Mouse (Mus musculus) activated CD4-positive, CD25-positive, alpha-beta regulatory T cell, adult 4 months (primary cell): ENCODE measurements around the gene Vav3. TPM values are rescaled to one million over a fixed set of nuclear protein-coding genes. Genes with fewer than 3 reads are reported as not detected.

ENCODE experiments used
- ATAC-seq: one replicate; pipeline ENCODE4 v1.8.0; 2017
- polyA plus RNA-seq, 2 experiments: library from polyadenylated mRNA; unstranded; fragments of 100-300 nt; shearing (Covaris generic); gene quantifications; one replicate each; pipeline ENCODE4 v1.2.1; 2017

Vav3 gene
- polyA plus RNA-seq, 2 experiments from 2014 or later, result 8.7 to 12.2 TPM

GRCm38 (mm10) chr3:109592970-109593369, 252.5 kb downstream of the Vav3 start:
- no peak for ATAC-seq

DNA sequence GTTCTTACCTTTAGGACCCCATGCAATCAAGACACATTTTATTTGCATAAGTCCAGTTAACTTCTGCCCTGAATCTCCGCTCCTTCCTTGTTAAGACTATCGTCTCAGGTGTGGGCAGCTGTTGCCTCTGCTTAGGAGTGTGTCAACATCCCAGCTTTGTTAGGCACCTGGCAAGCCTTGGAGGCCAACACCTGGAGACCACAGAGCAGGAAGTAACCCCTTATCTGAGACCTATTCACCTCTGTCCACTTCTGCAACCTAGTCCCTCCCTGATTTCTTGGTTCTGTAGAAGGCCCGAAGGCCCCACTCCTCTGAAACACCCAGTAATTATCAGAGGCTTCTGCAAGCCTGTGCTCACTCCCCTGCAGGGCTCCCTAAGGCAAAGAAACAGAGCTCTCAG, 255.6 kb downstream of the Vav3 start:
- no peak for ATAC-seq

DNA sequence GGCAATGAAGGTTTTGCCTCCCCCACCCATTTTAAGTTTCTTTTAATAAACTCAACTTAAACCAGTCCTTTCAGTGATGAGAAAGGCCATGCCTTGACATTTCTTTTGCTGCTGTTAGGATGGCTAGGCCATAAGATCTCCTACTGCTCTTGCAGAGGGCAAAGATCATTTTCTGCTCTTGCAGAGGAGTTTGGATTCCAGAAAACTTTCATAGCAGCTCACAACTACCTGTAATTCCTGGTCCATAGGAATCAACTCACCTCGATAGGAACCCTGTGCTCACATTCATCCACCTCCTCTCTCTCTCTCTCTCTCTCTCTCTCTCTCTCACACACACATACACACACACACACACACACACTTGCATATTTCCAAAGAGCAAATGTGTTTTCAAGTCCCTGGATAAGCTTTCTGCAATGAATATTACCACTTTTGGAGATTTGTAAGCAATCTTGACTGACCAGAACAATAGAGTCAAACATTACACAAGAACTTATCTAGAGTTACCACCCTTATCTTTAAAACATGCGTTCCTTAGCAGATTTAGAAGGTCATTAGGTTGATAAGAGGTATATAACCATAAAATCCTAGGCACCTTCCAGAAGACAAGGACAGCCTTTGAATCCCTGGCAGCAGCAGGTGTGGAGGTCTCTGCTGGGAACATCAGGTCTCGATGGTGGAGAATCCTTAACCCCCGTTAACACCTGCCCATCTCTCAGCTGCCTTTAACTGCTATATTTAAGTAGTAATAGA, 260.4 kb downstream of the Vav3 start:
- no peak for ATAC-seq

- no peak for ATAC-seq
Measured at GRCm38 (mm10) chr3:109602753-109603152, 262.3 kb downstream of the Vav3 start.

GRCm38 (mm10) chr3:109606121-109606520, 265.7 kb downstream of the Vav3 start:
- no peak for ATAC-seq

DNA sequence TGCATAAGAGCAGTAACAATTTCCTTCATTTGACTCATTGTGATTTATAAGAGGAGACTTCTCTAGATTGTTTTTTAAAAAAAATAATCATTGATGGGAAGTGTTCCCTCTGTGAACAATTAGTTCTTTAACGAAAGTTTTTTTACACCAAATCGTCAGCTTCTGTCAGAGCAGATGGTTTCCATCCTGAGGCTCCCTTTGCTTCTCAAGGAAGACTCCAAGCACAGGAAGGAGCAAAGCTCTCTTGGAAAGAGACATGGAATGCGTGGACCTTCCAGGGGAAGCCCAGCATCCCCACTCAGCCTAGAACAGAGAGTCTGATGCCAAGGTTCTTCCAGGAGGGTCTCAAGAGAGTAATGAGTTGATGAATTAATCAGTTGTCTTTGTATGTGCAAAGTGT, 281.3 kb downstream of the Vav3 start:
- no peak for ATAC-seq

DNA sequence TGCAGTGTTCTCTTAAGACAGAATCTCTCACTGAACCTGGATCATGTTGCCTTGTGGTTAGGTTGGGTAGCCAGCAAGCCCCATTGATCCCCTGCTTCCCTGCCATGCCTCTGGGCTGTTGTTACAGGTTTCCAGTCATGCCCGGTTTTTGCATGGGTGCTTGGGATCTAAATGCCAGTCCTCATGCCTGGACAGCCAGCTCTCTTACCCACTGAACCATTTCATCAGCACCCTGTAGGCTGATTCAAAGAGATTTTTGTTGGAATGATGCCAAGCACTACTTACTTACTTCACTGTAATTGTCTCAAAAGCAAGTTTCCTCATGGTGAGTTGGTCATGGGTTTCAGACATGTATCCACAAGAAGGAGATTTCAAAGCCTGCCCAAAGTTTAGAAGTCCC, 281.9 kb downstream of the Vav3 start:
- ATAC-seq, result no peak

- no peak for ATAC-seq
Measured at GRCm38 (mm10) chr3:109622816-109623215, 282.4 kb downstream of the Vav3 start.

- ATAC-seq, result no peak
Measured at GRCm38 (mm10) chr3:109623770-109624169, 283.3 kb downstream of the Vav3 start.

DNA sequence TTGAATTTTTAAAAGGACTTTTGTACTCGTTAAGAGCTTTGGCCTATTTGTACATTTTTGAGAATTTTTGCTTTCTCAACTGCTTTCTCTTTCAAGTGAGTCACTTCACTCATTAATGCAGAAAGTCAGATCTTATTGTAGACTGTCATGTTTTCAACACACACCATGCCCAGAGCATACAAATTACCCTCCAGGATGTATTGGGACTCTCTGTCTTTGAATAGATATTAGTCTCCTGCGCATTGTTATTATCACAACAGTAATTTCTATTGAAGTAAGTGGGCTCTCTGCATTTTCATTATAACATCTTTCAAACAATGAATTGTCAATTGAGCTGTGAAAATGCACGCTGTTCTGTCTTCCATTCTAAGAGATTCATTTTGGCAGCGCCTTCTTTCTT, 295.6 kb downstream of the Vav3 start:
- no peak for ATAC-seq

GRCm38 (mm10) chr3:109639386-109639785, 298.9 kb downstream of the Vav3 start:
- no peak for ATAC-seq

- ATAC-seq, result no peak
Measured at GRCm38 (mm10) chr3:109640796-109641195, 300.3 kb downstream of the Vav3 start.

DNA sequence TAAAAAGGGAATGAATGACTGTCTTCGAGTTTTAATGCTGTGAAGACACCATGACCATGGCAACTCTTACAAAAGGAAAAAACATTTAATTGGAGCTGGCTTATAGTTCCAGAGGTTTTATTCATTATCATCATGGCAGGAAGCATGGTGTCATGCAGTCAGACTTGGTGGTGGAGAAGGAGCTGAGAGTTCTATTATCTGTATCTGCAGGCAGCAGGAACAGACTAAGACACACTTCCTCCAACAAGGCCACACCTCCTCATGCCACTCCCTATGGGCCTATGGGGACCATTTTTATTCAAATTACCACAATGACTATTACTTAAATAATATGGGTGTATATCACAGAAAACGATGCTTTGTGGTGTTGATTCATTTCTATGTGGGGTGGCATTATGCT, 307.8 kb downstream of the Vav3 start:
- ATAC-seq, result no peak

DNA sequence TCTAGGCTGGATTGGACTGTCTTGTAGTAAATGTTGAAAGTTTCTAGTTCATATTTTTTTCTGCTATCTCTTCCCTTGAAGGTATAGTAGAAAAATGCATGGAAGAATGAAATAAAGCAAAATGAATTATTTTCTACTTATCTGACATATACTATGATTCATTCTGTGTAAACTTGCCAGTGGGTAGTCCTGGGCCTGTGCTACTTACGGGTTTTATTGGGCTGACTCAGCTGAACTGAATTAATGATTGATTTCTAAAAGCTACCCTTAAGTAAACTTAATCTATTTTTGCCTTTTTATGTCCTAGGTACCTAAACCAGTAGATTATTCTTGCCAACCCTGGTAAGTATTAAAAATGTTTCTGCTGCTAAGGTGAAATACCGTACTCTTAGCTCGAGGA, 311.0 kb downstream of the Vav3 start:
- ATAC-seq, result no peak

- no peak for ATAC-seq
Measured at GRCm38 (mm10) chr3:109652860-109653631, 312.6 kb downstream of the Vav3 start.

DNA sequence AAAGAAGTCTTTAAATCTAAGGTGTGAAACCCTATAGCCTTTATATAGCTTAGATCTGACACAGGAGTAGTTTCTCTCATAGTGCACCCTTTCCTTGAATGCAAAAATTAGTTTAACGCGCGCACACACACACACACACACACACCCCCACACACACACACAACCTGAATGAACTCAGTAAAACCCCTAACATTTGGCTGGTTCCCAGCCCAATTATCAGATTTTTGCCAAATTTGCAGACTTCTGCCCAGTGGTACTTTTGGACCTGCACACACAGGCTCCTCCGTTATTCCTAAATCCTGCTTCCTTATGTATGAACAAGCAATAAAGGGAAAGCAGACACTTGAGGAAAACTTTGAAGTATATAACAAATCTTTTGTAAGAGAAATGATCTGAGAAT, 313.9 kb downstream of the Vav3 start:
- no peak for ATAC-seq

DNA sequence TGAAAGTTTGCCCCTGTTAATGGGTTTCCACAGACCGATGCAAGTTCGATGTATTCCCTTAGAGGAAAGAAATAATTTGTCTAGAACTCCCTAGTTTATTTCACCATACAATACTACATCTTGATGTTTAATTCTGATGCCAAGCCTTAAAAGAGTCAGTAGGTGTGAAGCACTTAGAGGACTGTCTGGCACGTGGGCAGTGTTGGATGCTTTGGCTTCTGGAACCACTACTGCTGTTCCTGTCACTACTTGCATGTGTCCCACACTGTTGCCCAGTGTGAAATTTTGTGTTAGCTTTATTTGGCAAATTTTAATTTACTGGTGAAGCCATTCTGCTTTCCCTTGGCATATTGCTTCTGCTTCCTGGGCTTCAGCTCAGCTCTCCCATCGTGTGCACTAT, 331.3 kb downstream of the Vav3 start:
- ATAC-seq, result no peak

DNA sequence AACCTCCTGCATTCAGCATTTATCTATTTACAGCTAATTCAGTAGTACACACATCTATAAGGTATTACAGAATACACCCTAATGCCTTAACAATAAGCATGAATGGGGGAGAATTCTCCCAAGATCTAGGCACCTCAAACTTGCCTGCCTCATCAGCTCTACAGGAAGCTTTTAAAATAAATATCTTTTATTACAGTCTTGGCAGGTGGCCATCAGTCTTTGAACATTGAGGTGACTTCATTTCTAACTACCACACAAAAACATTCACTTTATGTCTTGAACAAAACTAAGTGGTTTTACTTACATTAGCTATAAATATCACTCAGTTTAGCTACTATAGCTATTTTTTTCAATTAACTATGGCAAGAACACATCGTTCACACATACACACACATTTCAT, 332.5 kb downstream of the Vav3 start:
- ATAC-seq, result no peak

- no peak for ATAC-seq
Measured at GRCm38 (mm10) chr3:109680281-109680680, 339.8 kb downstream of the Vav3 start.

- ATAC-seq, result no peak
Measured at GRCm38 (mm10) chr3:109681863-109682262, 341.4 kb downstream of the Vav3 start.

DNA sequence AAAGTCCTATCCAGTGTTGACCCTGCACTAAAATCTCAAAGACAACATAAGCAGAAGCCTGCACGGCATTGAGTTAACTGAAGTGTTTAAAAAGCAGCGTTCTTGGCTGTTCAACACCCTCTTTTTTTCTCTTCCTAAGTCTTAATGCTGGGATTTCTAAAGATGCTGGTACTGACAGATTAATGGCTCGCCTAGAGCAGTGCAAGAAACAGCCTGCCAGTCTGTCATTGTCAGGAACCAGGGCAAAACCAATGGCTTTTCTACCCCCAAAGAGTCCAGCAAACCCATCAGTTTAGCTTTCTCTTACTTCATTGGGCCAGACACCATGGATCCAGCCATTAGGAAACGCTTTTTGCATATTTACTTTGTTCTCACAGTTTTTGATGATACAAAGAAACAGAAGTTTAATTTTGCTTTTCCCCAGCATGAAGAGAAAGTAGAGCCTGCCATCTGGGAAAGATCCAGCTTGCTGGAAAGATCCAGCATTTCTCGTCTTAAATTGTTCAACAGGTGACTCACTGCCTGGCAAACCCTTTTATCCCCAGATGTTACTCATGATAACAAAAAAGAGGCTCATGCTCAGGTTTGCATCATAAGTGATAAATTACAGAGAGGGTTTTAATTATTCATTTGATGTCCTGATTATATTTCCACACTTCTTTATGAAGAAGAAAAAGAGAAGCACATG, 343.3 kb downstream of the Vav3 start:
- no peak for ATAC-seq

GRCm38 (mm10) chr3:109690566-109690965, 350.1 kb downstream of the Vav3 start:
- ATAC-seq, result no peak

DNA sequence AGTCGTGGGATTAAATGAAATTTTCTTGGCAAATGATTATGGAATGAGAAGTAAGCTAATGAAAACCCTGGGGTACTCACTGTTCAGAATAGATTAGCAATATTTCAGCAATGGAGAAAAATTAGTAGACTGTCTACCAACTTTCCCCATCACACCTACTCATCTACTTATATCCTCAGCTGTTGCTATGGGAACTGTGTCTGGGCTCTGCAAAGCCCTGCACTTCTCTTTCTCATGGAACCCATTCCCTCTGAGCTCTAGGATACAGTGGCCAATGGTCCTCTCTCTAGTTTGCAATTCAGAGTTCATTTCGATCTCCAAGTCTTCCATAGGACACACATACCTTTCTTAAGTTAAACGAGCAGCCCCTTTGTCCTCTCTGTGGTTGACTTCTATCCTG, 352.2 kb downstream of the Vav3 start:
- no peak for ATAC-seq

GRCm38 (mm10) chr3:109701301-109701700, 360.8 kb downstream of the Vav3 start:
- no peak for ATAC-seq
